Mouse (Mus musculus) embryo, embryonic 11.5 days (tissue): Measurements from ENCODE around the gene Cops9.

Experiments used
- DNase-seq: peaks from one replicate; pipeline ENCODE4 v3.0.0-alpha.2; 2012; ENCODE audit warnings: low read depth, low spot score

Cops9 gene

GRCm38 (mm10) chr1:92646601-92647000 lies 4.8 kb upstream of the Cops9 start:
- no peak for DNase-seq

DNA sequence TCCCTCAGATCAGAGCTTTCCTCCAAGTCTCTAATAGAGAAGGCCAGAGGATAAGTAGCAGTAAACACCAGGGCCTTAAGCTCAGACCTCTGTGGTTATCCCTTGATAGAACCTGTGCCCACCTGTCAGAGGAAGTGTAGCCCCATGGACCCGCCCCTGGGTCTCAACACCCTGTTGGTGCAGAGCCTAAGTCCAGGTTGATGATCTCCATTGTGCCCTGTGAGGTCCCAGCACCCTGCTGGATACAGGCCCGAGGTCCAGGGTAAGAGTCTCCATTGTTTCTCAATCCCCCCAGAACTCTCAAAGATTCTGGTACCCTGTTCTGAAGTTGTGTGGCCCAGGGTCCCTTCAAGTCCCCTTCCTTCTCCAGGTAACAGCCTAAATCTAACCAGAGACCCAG lies 4.3 kb upstream of the Cops9 start:
- DNase-seq: no peak

DNA sequence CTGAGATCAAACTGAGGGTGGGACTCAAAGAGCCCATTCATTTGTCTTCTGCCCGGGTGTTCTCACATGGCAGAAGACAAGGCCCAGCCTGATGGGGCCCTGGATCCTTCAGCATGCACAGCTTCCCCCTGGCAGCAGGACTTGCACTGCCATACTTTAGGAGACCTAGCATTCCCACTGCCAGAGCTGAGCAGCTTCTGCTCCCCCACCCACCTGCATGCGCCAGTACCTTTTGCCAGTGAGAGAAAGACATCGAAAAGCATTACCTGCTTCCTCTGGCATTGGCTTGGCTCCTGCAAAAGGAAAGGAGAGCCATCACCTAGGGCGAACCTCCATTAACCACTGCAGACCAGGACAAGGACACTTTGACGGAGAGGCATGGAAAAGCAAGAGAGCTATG lies 3.1 kb upstream of the Cops9 start:
- DNase-seq: no peak

DNA sequence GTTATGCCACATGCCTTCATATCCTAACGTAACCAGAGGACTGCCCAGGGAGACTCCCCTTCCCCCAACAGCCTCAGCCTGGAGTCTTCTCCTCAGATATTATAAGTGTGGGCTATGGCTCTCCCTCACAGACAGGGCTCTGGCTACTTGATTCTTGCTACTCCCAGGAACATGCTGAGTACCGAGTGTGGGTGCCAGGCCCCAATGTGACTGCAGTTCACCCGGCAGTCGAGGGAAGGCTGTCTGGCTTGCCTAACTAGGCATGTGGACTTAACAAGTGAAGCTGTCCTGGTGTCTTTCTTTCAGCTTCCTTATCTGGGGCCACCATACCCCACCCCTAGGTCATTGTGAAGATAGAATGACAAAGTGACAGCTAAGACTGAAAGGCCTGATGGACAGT lies 1.9 kb upstream of the Cops9 start:
- DNase-seq: no peak

GRCm38 (mm10) chr1:92640393-92640792 lies 1.4 kb downstream of the Cops9 start:
- no peak for DNase-seq

- DNase-seq: no peak
Observed at GRCm38 (mm10) chr1:92638736-92639135, 3.0 kb downstream of the Cops9 start.

- no peak for DNase-seq
Observed at GRCm38 (mm10) chr1:92638181-92638580, 3.6 kb downstream of the Cops9 start.

DNA sequence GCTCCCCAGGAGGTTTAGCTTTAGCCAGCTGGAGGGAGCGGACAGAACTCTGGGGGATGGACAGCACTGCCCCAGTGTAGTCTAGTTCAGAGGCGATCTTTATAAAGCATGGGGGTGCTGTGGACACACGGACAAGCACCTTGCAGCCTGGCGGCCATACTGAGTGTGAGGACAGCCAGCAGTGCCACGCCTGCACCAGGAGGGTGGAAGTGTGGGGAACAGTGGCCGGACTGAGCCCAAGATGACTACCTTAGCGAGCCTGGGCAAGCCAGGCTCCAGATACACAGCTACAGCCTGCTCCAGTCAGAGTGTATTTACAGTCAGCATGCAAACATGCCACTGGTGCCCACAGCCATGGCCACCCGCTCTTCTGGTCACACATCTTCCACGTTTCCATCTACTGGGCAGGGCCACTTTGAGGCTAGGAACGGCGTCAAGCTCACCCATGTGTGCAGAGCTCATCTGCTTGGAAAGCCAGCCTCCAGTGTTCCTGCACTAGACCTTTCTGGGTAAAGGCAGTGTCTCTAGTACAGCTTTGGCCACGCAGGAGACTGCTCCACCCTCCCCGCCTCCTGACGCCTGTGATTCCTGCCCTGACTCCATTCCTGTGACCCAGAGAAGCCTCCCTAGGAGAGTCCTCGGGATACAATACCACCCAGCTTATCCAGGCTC lies 4.1 kb downstream of the Cops9 start:
- no peak for DNase-seq

GRCm38 (mm10) chr1:92636676-92637075 lies 5.1 kb downstream of the Cops9 start:
- DNase-seq: no peak

GRCm38 (mm10) chr1:92636015-92636414 lies 5.8 kb downstream of the Cops9 start:
- DNase-seq: no peak

GRCm38 (mm10) chr1:92634976-92635599 lies 6.7 kb downstream of the Cops9 start:
- DNase-seq: no peak

- no peak for DNase-seq
Observed at GRCm38 (mm10) chr1:92634569-92634968, 7.2 kb downstream of the Cops9 start.

- no peak for DNase-seq
Observed at GRCm38 (mm10) chr1:92633726-92634125, 8.1 kb downstream of the Cops9 start.

DNA sequence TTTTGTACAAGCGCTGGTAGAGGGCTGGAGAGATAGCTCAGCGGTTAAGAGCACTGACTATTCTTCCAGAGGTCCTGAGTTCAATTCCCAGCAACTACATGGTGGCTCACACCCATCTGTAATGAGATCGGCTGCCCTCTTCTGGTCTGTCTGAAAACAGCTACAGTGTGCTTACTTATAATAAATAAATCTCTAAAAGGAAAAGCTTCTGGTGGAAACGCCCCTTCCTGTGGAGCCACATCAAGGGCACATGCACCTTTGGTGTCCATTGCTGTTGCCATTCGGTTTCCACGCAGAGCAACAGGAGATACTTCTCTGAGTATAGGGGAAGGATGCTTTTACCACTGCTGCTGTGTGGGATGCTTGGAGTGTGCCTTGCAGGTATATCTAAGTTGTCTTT lies 8.8 kb downstream of the Cops9 start:
- no peak for DNase-seq

- no peak for DNase-seq
Observed at GRCm38 (mm10) chr1:92632196-92632595, 9.6 kb downstream of the Cops9 start.

DNA sequence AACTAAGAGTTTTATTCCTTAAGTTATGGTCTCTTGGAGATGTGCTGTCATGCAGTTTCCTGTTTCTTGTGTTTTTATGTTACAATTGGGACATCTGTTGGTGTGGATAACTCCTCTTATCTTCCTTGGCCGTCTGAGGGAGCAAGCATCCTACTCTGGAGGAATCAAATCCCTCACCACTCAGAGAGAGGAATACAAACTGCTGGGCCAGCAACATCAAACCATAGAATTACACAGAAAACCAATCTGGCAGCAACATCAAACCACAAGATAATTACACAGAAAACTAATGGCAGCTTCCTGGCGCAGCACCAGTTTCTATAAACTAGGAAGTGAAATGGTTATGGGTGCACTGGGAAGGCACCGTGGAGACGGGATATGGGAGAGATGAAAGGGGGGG lies 13.6 kb downstream of the Cops9 start:
- DNase-seq: no peak

DNA sequence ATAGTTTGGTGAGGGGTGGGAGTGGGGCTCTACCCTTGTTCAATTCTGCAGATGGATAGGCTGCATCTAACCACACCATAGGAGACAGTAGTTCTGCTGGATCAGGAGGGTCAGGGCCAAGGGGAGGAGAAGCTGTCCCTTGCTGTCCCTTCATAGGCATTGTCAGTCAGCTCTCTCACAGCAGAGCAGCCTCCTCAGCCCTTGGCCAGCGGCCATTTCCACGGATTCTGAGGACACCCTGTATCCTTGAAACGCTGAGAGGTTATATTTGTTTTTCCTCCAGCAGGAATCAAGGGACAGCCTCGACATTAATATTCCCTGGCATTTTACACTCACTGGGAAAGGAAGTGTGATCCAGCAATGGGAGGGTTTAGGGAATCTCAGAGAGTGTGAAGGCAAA lies 23.4 kb downstream of the Cops9 start:
- no peak for DNase-seq

GRCm38 (mm10) chr1:92617488-92617887 lies 24.3 kb downstream of the Cops9 start, which contains the start of gene Olfr12:
Gene Olfr12 (plus strand): TSS chr1:92617788.
- DNase-seq: no peak

- DNase-seq: no peak
Observed at GRCm38 (mm10) chr1:92616046-92616445, 25.7 kb downstream of the Cops9 start.

- DNase-seq: no peak
Observed at GRCm38 (mm10) chr1:92614516-92614915, 27.3 kb downstream of the Cops9 start.

DNA sequence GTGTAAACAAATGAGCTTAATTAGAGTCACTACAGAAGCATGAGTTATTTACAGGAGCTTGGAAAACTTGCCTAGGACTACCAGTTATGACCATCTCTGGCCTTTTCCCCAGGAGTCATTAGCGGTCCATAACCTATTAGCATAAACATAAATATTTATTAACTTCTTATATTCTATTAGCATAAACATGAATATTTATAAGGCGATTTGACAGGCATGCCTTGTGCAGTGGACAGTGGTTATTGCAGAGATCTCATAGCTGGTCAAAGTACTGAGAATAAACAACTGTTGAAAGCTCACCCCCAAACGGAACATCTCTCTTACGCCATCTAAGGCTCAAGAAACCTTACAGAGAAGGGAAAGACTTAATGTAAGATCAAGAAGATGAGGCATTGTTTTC lies 28.6 kb downstream of the Cops9 start:
- DNase-seq: no peak

GRCm38 (mm10) chr1:92611008-92611407 lies 30.8 kb downstream of the Cops9 start:
- DNase-seq: peak; percentile 45

GRCm38 (mm10) chr1:92607711-92608110 lies 34.1 kb downstream of the Cops9 start:
- DNase-seq: no peak

DNA sequence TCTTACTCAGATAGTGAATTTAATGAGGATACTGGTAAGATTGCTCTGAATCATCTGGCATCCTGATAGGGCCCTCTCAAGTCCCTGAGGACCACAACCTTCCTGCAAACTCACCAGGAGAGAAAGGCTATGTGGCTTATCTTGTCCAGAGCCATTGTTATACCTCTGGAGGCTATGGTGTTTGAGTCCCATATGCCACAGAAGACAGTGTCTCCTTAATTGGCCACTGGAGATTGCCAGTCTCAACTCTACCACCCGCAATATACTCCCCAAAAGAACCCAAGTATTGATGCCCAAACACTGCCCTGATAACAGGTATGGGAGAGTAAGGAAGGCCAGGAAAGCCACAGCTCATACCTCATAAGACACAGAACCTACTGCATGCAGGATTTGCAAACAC lies 36.3 kb downstream of the Cops9 start, which contains the start of gene Olfr1410:
Gene Olfr1410, plus strand, starts transcription at position 301 of the 400 bp plus-strand sequence.
- DNase-seq: no peak
